Mouse (Mus musculus) CH12.LX (cell line): ENCODE measurements around the gene Ccdc141. TPM values are rescaled to one million over a fixed set of nuclear protein-coding genes. Genes with fewer than 3 reads are reported as not detected.

Experiments
- DNase-seq: peaks from one replicate; pipeline ENCODE4 v3.0.0-alpha.2; 2013; ENCODE audit errors: extremely low read depth
- H3K27ac ChIP-seq: 2 replicates; pipeline ENCODE4 v1.5.1; 2012; ENCODE audit warnings: low read depth, mild to moderate bottlenecking, control low read depth, moderate library complexity; ENCODE audit not compliant: insufficient read depth
- H3K27me3 ChIP-seq: replicated peaks from 2 replicates; pipeline ENCODE3; 2012; ENCODE audit warnings: inconsistent platforms
- H3K36me3 ChIP-seq, 2 experiments: replicated peaks in 1 of 2; 2 replicates each; pipeline versions ENCODE3 to v1.6.1; 2012; ENCODE audit warnings: inconsistent platforms in 1 of 2, low read length in 1 of 2, mild to moderate bottlenecking in 1 of 2, mixed read lengths in 1 of 2, moderate library complexity in 1 of 2; ENCODE audit not compliant: control insufficient read depth in 1 of 2, insufficient read depth in 1 of 2
- H3K4me1 ChIP-seq, 2 experiments: 2 replicates each; pipeline ENCODE4 v1.6.1; 2012; ENCODE audit warnings: inconsistent platforms in 1 of 2, moderate library complexity in 1 of 2; ENCODE audit not compliant: insufficient read depth in 2 of 2, control insufficient read depth in 1 of 2
- H3K4me2 ChIP-seq: 2 replicates; pipeline ENCODE4 v1.6.1; 2012; ENCODE audit warnings: low read depth, mild to moderate bottlenecking, control low read depth; ENCODE audit not compliant: poor library complexity, insufficient read depth, severe bottlenecking
- H3K4me3 ChIP-seq, 3 experiments: fragments of 150-350 bp in 1 of 3; sonication (generic) in 1 of 3; replicated peaks in 1 of 3; 2 replicates each; pipeline versions ENCODE3 to v1.5.1; 2011 to 2012; ENCODE audit warnings: low read depth in 2 of 3, low read length in 2 of 3, mild to moderate bottlenecking in 2 of 3, moderate library complexity in 2 of 3, control low read depth in 1 of 3, improper control_type of control experiment in 1 of 3, inconsistent platforms in 1 of 3, mixed read lengths in 1 of 3; ENCODE audit not compliant: poor library complexity in 1 of 3
- H3K79me2 ChIP-seq: replicated peaks from 2 replicates; pipeline ENCODE4 v1.6.1; 2012; ENCODE audit warnings: mild to moderate bottlenecking, moderate library complexity; ENCODE audit not compliant: control insufficient read depth, poor library complexity, insufficient read depth, severe bottlenecking; ENCODE audit errors: extremely low read depth
- H3K9ac ChIP-seq: 2 replicates; pipeline ENCODE4 v1.6.1; 2012; ENCODE audit warnings: low read depth, mild to moderate bottlenecking, control low read depth, moderate library complexity; ENCODE audit not compliant: insufficient read depth
- H3K9me3 ChIP-seq: replicated peaks from 2 replicates; pipeline ENCODE3; 2012; ENCODE audit warnings: low read length, inconsistent platforms, mixed read lengths
- BHLHE40 ChIP-seq: IDR thresholded peaks from 2 replicates; pipeline ENCODE4 v1.6.1; 2011; ENCODE audit warnings: mild to moderate bottlenecking, low read depth, low read length, improper control_type of control experiment
- CHD1 ChIP-seq: IDR thresholded peaks from 2 replicates; pipeline ENCODE4 v1.6.1; 2012; ENCODE audit warnings: low read depth, low read length, improper control_type of control experiment, inconsistent platforms
- CTCF ChIP-seq, 2 experiments: IDR thresholded peaks in 1 of 2; conservative IDR thresholded peaks in 1 of 2; 2 replicates each; pipeline ENCODE4 v1.5.1; 2011 to 2012; ENCODE audit warnings: low read depth in 2 of 2, low read length in 2 of 2, improper control_type of control experiment in 1 of 2, inconsistent platforms in 1 of 2, mild to moderate bottlenecking in 1 of 2, moderate library complexity in 1 of 2
- ELF1 ChIP-seq: IDR thresholded peaks from 2 replicates; pipeline ENCODE4 v1.6.1; 2014; ENCODE audit warnings: low read depth, mild to moderate bottlenecking, inconsistent platforms, low read length, improper control_type of control experiment
- ETS1 ChIP-seq: conservative IDR thresholded peaks from 2 replicates; pipeline ENCODE4 v1.6.1; 2012; ENCODE audit warnings: low read depth, mild to moderate bottlenecking, inconsistent platforms, low read length, improper control_type of control experiment, moderate library complexity
- GABPA ChIP-seq: IDR thresholded peaks from 2 replicates; pipeline ENCODE4 v1.6.1; 2012; ENCODE audit warnings: low read depth, low read length, improper control_type of control experiment, inconsistent platforms; ENCODE audit not compliant: insufficient replicate concordance
- HCFC1 ChIP-seq: IDR thresholded peaks from 2 replicates; pipeline ENCODE4 v1.6.1; 2012; ENCODE audit warnings: low read depth, mild to moderate bottlenecking, inconsistent platforms, low read length, improper control_type of control experiment
- IRF4 ChIP-seq: IDR thresholded peaks from 2 replicates; pipeline ENCODE4 v1.6.1; 2014; ENCODE audit warnings: low read depth, mild to moderate bottlenecking, inconsistent platforms, low read length, improper control_type of control experiment
- KAT2A ChIP-seq: IDR thresholded peaks from 2 replicates; pipeline ENCODE4 v1.6.1; 2012; ENCODE audit warnings: low read length, improper control_type of control experiment, inconsistent platforms; ENCODE audit not compliant: insufficient replicate concordance
- MAFK ChIP-seq: IDR thresholded peaks from 2 replicates; pipeline ENCODE4 v1.6.1; 2011; ENCODE audit warnings: low read length, improper control_type of control experiment; ENCODE audit not compliant: insufficient replicate concordance
- MAZ ChIP-seq: IDR thresholded peaks from 2 replicates; pipeline ENCODE4 v1.6.1; 2012; ENCODE audit warnings: low read depth, mild to moderate bottlenecking, inconsistent platforms, low read length, improper control_type of control experiment, moderate library complexity
- NELFE ChIP-seq: IDR thresholded peaks from 2 replicates; pipeline ENCODE4 v1.6.1; 2011; ENCODE audit warnings: low read depth, low read length, improper control_type of control experiment
- POLR2A ChIP-seq: IDR thresholded peaks from 2 replicates; pipeline ENCODE4 v1.6.1; 2011; ENCODE audit warnings: low read depth, mild to moderate bottlenecking, improper control_type of control experiment, low read length
- POLR2AphosphoS2 ChIP-seq: IDR thresholded peaks from 2 replicates; pipeline ENCODE4 v1.6.1; 2011; ENCODE audit warnings: low read depth, low read length, improper control_type of control experiment
- RAD21 ChIP-seq: IDR thresholded peaks from 2 replicates; pipeline ENCODE4 v1.6.1; 2011; ENCODE audit warnings: low read depth, mild to moderate bottlenecking, low read length, improper control_type of control experiment, moderate library complexity
- SIN3A ChIP-seq: IDR thresholded peaks from 2 replicates; pipeline ENCODE4 v1.6.1; 2012; ENCODE audit warnings: low read length, improper control_type of control experiment, inconsistent platforms
- TBP ChIP-seq: conservative IDR thresholded peaks from 2 replicates; pipeline ENCODE4 v1.6.1; 2011; ENCODE audit warnings: low read depth, low read length, improper control_type of control experiment
- UBTF ChIP-seq: IDR thresholded peaks from 2 replicates; pipeline ENCODE4 v1.6.1; 2012; ENCODE audit warnings: low read depth, mild to moderate bottlenecking, inconsistent platforms, low read length, improper control_type of control experiment, moderate library complexity
- USF2 ChIP-seq: conservative IDR thresholded peaks from 2 replicates; pipeline ENCODE4 v1.6.1; 2011; ENCODE audit warnings: low read depth, low read length, improper control_type of control experiment
- ZKSCAN1 ChIP-seq: IDR thresholded peaks from 2 replicates; pipeline ENCODE4 v1.6.1; 2012; ENCODE audit warnings: low read depth, inconsistent platforms, low read length, improper control_type of control experiment, borderline replicate concordance
- ZMIZ1 ChIP-seq: IDR thresholded peaks from 2 replicates; pipeline ENCODE4 v1.6.1; 2012; ENCODE audit warnings: low read depth, mild to moderate bottlenecking, inconsistent platforms, low read length, improper control_type of control experiment
- dilution Hi-C: fragments of 300-500 bp; cut with MboI; formaldehyde crosslinking; loops from 2 replicates; pipeline ENCODE4 v1.14.3; 2020; ENCODE audit warnings: low sequenced_read_pairs; ENCODE audit not compliant: extremely low pct_unique_long_range_greater_than_20kb, extremely low pct_ligation_motif_present
- in situ Hi-C: fragments of 300-500 bp; cut with MboI; formaldehyde crosslinking; loops from 3 replicates; pipeline ENCODE4 v1.14.3; 2019; ENCODE audit warnings: low sequenced_read_pairs, low pct_ligation_motif_present, low pct_unique_long_range_greater_than_20kb, mixed read lengths
- polyA plus RNA-seq: library from polyadenylated mRNA; unstranded; fragments of >175 nt; gene quantifications from 2 replicates; pipeline ENCODE4 v1.2.1, GENCODE M21; 2012; ENCODE audit warnings: low read depth; ENCODE audit not compliant: insufficient read length
- total RNA-seq, 2 experiments: library from RNA; depleted of rRNA; stranded (reverse); fragments of 300-350 nt in 1 of 2; fragments of >200 nt in 1 of 2; gene quantifications; 2 replicates each; pipeline ENCODE4 v1.2.3; 2012 to 2014

The Ccdc141 gene
- total and polyA plus RNA-seq, 3 experiments, result not detected

DNA sequence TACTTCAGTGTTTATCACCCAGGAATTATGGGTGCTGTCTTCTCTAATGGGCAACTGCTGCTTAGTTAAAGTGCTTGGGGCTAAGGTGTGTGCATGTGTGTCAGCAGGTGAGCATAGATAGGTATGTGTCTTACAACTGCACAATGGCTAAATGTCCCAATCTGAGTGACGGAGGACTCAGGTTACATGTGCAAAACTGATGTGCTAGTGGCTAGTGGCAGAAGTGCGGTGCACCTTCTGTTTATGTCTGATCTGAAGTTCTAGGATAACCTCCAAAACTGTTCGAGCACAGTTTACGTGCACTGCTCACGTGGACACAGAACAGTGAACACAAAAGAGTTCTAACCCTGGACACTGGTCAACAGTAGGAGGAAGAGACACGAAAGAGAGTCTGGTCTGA lies 203.9 kb downstream of the Ccdc141 start:
- Histone ChIP-seq H3K79me2 (no peaks in the 10 kb centered on the region), H3K27me3 (no peaks in the 10 kb centered on the region), H3K36me3 (no peaks in the 10 kb centered on the region), H3K4me3 (no peak overlapping the region), H3K4me2 (no peak overlapping the region), H3K9ac (no peak overlapping the region), H3K27ac (no peak overlapping the region), H3K4me1 (no peaks in the 10 kb centered on the region), H3K9me3 (no peaks in the 10 kb centered on the region)
- TF ChIP-seq POLR2A, result no peak
- no peak for TF ChIP-seq MAZ
- no peak for TF ChIP-seq ELF1
- no peak for TF ChIP-seq USF2
- no peak for TF ChIP-seq ZMIZ1
- TF ChIP-seq POLR2AphosphoS2, result no peak
- no peak for TF ChIP-seq ZKSCAN1
- TF ChIP-seq GABPA, result no peak
- TF ChIP-seq ETS1, result no peak
- TF ChIP-seq CHD1, result no peak
- TF ChIP-seq IRF4, result no peak
- DNase-seq, result no peak
- dilution Hi-C loops, result no loop called here
- in situ Hi-C loops, result loop anchor here (5.0 to 10.0 kb wide), 2 partner anchors 34 to 738 kb away; no protein-coding TSS in a partner anchor

DNA sequence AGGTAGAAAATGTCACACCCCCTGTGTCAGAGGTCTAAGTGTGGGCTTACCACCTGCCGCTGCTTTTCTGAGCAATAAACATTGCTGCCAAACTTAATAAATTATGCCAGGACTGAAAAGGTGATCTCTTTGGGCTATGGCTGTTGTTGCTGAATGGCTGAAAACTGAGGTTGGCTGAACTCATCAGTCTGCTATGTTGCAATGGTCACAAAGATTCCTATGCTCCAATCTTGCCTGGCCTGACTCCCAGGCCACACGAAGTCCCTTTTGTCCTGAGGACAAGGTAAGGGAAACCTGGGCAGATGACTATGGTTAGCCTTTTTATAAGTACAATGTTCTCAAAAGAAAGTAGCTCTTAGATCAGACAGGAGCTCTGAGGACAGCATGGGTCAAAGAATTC lies 204.4 kb downstream of the Ccdc141 start:
- Histone ChIP-seq H3K9me3 (no peaks in the 10 kb centered on the region), H3K4me2 (no peak overlapping the region), H3K4me3 (no peak overlapping the region), H3K4me1 (no peaks in the 10 kb centered on the region), H3K9ac (no peak overlapping the region), H3K27ac (no peak overlapping the region), H3K36me3 (no peaks in the 10 kb centered on the region), H3K79me2 (no peaks in the 10 kb centered on the region), H3K27me3 (no peaks in the 10 kb centered on the region)
- in situ Hi-C loops, result loop anchor here (5.0 to 10.0 kb wide), 2 partner anchors 34 to 739 kb away; no protein-coding TSS in a partner anchor
- dilution Hi-C loops, result no loop called here
- TF ChIP-seq ETS1, result no peak
- TF ChIP-seq UBTF, result no peak
- TF ChIP-seq POLR2A, result no peak
- TF ChIP-seq ZKSCAN1, result no peak
- TF ChIP-seq HCFC1, result no peak
- TF ChIP-seq USF2, result no peak
- no peak for TF ChIP-seq ZMIZ1
- TF ChIP-seq IRF4, result no peak
- TF ChIP-seq SIN3A, result no peak
- no peak for TF ChIP-seq KAT2A
- no peak for TF ChIP-seq MAZ
- TF ChIP-seq MAFK, result no peak
- TF ChIP-seq TBP, result no peak
- TF ChIP-seq NELFE, result no peak
- TF ChIP-seq BHLHE40, result no peak
- no peak for TF ChIP-seq CTCF (conservative IDR thresholded peaks at IDR 0.05 in 1 of 2, IDR thresholded peaks at IDR 0.05 in 1 of 2; ENCODE audit: low read depth in 2 of 2, low read length in 2 of 2)
- no peak for TF ChIP-seq RAD21
- TF ChIP-seq CHD1, result no peak
- no peak for DNase-seq
